Mouse (Mus musculus): ENCODE data around the gene Kdm2a. TPM values are rescaled to one million over a fixed set of nuclear protein-coding genes. Genes with fewer than 3 reads are reported as not detected.

Gene Kdm2a
- polyA plus RNA-seq, 1 experiment from 2014 or later, result 37.0 TPM

- H3K27ac ChIP-seq (ENCODE audit: low read length), result peak overlapping the region; percentile 53
- WGBS, result 74% methylated on average over 8 of the region's 8 CpGs
- no peak overlapping the region for H3K4me3 ChIP-seq (replicated peaks; ENCODE audit: low read length)
- H3K4me1 ChIP-seq (ENCODE audit: control insufficient read depth, insufficient read depth, low read length), result no peaks in the 10 kb centered on the region
- H3K36me3 ChIP-seq (ENCODE audit: control insufficient read depth, insufficient read depth, low read length), result peaks cover 6% of the 10 kb centered on the region
- H3K4me2 ChIP-seq (ENCODE audit: low read depth, low read length), result no peak overlapping the region
- H3K9me3 ChIP-seq (replicated peaks; ENCODE audit: control insufficient read depth, low read length), result no peaks in the 10 kb centered on the region
- no peak for ATAC-seq (ENCODE audit: insufficient read depth, low FRiP score)
- H3K9ac ChIP-seq (ENCODE audit: low read length), result no peak overlapping the region
- no peaks in the 10 kb centered on the region for H3K27me3 ChIP-seq (ENCODE audit: control insufficient read depth, insufficient read depth, low read length)
These were observed 22.2 kb upstream of the Kdm2a start for GRCm38 (mm10) chr19:4420153-4420910.

- no peak for ATAC-seq (ENCODE audit: insufficient read depth, low FRiP score)
- no peak overlapping the region for H3K4me3 ChIP-seq (replicated peaks; ENCODE audit: low read length)
- no peaks in the 10 kb centered on the region for H3K9me3 ChIP-seq (replicated peaks; ENCODE audit: control insufficient read depth, low read length)
- no peaks in the 10 kb centered on the region for H3K27me3 ChIP-seq (ENCODE audit: control insufficient read depth, insufficient read depth, low read length)
- H3K4me1 ChIP-seq (ENCODE audit: control insufficient read depth, insufficient read depth, low read length), result no peaks in the 10 kb centered on the region
- no peak overlapping the region for H3K4me2 ChIP-seq (ENCODE audit: low read depth, low read length)
- peak overlapping the region; percentile 53 for H3K27ac ChIP-seq (ENCODE audit: low read length)
- WGBS, result 86% methylated on average over 5 of the region's 5 CpGs
- no peak overlapping the region for H3K9ac ChIP-seq (ENCODE audit: low read length)
- H3K36me3 ChIP-seq (ENCODE audit: control insufficient read depth, insufficient read depth, low read length), result no peaks in the 10 kb centered on the region
These were observed 21.6 kb upstream of the Kdm2a start for GRCm38 (mm10) chr19:4419711-4420110.

GRCm38 (mm10) chr19:4417713-4418112, 19.6 kb upstream of the Kdm2a start:
- H3K27me3 ChIP-seq (ENCODE audit: control insufficient read depth, insufficient read depth, low read length), result no peaks in the 10 kb centered on the region
- H3K27ac ChIP-seq (ENCODE audit: low read length), result no peak overlapping the region
- H3K9me3 ChIP-seq (replicated peaks; ENCODE audit: control insufficient read depth, low read length), result no peaks in the 10 kb centered on the region
- H3K4me3 ChIP-seq (replicated peaks; ENCODE audit: low read length), result no peak overlapping the region
- no peaks in the 10 kb centered on the region for H3K36me3 ChIP-seq (ENCODE audit: control insufficient read depth, insufficient read depth, low read length)
- H3K4me1 ChIP-seq (ENCODE audit: control insufficient read depth, insufficient read depth, low read length), result no peaks in the 10 kb centered on the region
- no peak overlapping the region for H3K9ac ChIP-seq (ENCODE audit: low read length)
- no peak for ATAC-seq (ENCODE audit: insufficient read depth, low FRiP score)
- no peak overlapping the region for H3K4me2 ChIP-seq (ENCODE audit: low read depth, low read length)

- ATAC-seq (ENCODE audit: insufficient read depth, low FRiP score), result peak; percentile 78; the same call in 1 of the 2 replicates
- Histone ChIP-seq H3K36me3 (ENCODE audit: control insufficient read depth, insufficient read depth, low read length) (no peaks in the 10 kb centered on the region), H3K9me3 (replicated peaks; ENCODE audit: control insufficient read depth, low read length) (no peaks in the 10 kb centered on the region), H3K9ac (ENCODE audit: low read length) (no peak overlapping the region), H3K27ac (ENCODE audit: low read length) (no peak overlapping the region), H3K4me3 (replicated peaks; ENCODE audit: low read length) (no peak overlapping the region), H3K4me2 (ENCODE audit: low read depth, low read length) (no peak overlapping the region), H3K4me1 (ENCODE audit: control insufficient read depth, insufficient read depth, low read length) (no peaks in the 10 kb centered on the region), H3K27me3 (ENCODE audit: control insufficient read depth, insufficient read depth, low read length) (no peaks in the 10 kb centered on the region)
- 0% methylated on average over 1 of the region's 1 CpGs for WGBS
These were observed 19.1 kb upstream of the Kdm2a start for GRCm38 (mm10) chr19:4417183-4417582.

GRCm38 (mm10) chr19:4414631-4415030, 16.5 kb upstream of the Kdm2a start:
- 73% methylated on average over 1 of the region's 1 CpGs for WGBS

GRCm38 (mm10) chr19:4409062-4409461, 11.0 kb upstream of the Kdm2a start:
- WGBS, result 40% methylated on average over 2 of the region's 2 CpGs
- ATAC-seq (ENCODE audit: insufficient read depth, low FRiP score), result no peak
- no peak overlapping the region for H3K27ac ChIP-seq (ENCODE audit: low read length)
- no peaks in the 10 kb centered on the region for H3K36me3 ChIP-seq (ENCODE audit: control insufficient read depth, insufficient read depth, low read length)
- H3K4me2 ChIP-seq (ENCODE audit: low read depth, low read length), result no peak overlapping the region
- no peak overlapping the region for H3K4me3 ChIP-seq (replicated peaks; ENCODE audit: low read length)
- no peaks in the 10 kb centered on the region for H3K27me3 ChIP-seq (ENCODE audit: control insufficient read depth, insufficient read depth, low read length)
- H3K9me3 ChIP-seq (replicated peaks; ENCODE audit: control insufficient read depth, low read length), result no peaks in the 10 kb centered on the region
- H3K9ac ChIP-seq (ENCODE audit: low read length), result no peak overlapping the region
- H3K4me1 ChIP-seq (ENCODE audit: control insufficient read depth, insufficient read depth, low read length), result no peaks in the 10 kb centered on the region

More at GRCm38 (mm10) chr19:4414631-4415030, 16.5 kb upstream of the Kdm2a start:
- no peak overlapping the region for H3K9ac ChIP-seq (ENCODE audit: low read length)
- H3K4me3 ChIP-seq (replicated peaks; ENCODE audit: low read length), result no peak overlapping the region
- no peaks in the 10 kb centered on the region for H3K4me1 ChIP-seq (ENCODE audit: control insufficient read depth, insufficient read depth, low read length)
- no peaks in the 10 kb centered on the region for H3K27me3 ChIP-seq (ENCODE audit: control insufficient read depth, insufficient read depth, low read length)
- no peak overlapping the region for H3K27ac ChIP-seq (ENCODE audit: low read length)
- no peak overlapping the region for H3K4me2 ChIP-seq (ENCODE audit: low read depth, low read length)
- ATAC-seq (ENCODE audit: insufficient read depth, low FRiP score), result no peak
- no peaks in the 10 kb centered on the region for H3K9me3 ChIP-seq (replicated peaks; ENCODE audit: control insufficient read depth, low read length)
- no peaks in the 10 kb centered on the region for H3K36me3 ChIP-seq (ENCODE audit: control insufficient read depth, insufficient read depth, low read length)

- Histone ChIP-seq H3K9ac (ENCODE audit: low read length) (no peak overlapping the region), H3K4me2 (ENCODE audit: low read depth, low read length) (no peak overlapping the region), H3K36me3 (ENCODE audit: control insufficient read depth, insufficient read depth, low read length) (no peaks in the 10 kb centered on the region), H3K4me3 (replicated peaks; ENCODE audit: low read length) (no peak overlapping the region), H3K27me3 (ENCODE audit: control insufficient read depth, insufficient read depth, low read length) (no peaks in the 10 kb centered on the region), H3K27ac (ENCODE audit: low read length) (no peak overlapping the region), H3K4me1 (ENCODE audit: control insufficient read depth, insufficient read depth, low read length) (no peaks in the 10 kb centered on the region), H3K9me3 (replicated peaks; ENCODE audit: control insufficient read depth, low read length) (no peaks in the 10 kb centered on the region)
- ATAC-seq (ENCODE audit: insufficient read depth, low FRiP score), result no peak
- 90% methylated on average over 2 of the region's 2 CpGs for WGBS
These were observed 6.8 kb upstream of the Kdm2a start for GRCm38 (mm10) chr19:4404840-4405239.

GRCm38 (mm10) chr19:4398959-4399358, 874 bp upstream of the Kdm2a start:
- no peak for ATAC-seq (ENCODE audit: insufficient read depth, low FRiP score)
- no peaks in the 10 kb centered on the region for H3K9me3 ChIP-seq (replicated peaks; ENCODE audit: control insufficient read depth, low read length)
- H3K27me3 ChIP-seq (ENCODE audit: control insufficient read depth, insufficient read depth, low read length), result no peaks in the 10 kb centered on the region
- no peak overlapping the region for H3K4me3 ChIP-seq (replicated peaks; ENCODE audit: low read length)
- no peaks in the 10 kb centered on the region for H3K36me3 ChIP-seq (ENCODE audit: control insufficient read depth, insufficient read depth, low read length)
- WGBS, result 67% methylated on average over 4 of the region's 4 CpGs
- no peak overlapping the region for H3K27ac ChIP-seq (ENCODE audit: low read length)
- no peak overlapping the region for H3K9ac ChIP-seq (ENCODE audit: low read length)
- peaks cover 6% of the 10 kb centered on the region; the same call in 1 of the 2 replicates for H3K4me1 ChIP-seq (ENCODE audit: control insufficient read depth, insufficient read depth, low read length)
- H3K4me2 ChIP-seq (ENCODE audit: low read depth, low read length), result no peak overlapping the region

- H3K9ac ChIP-seq (ENCODE audit: low read length), result peak overlapping the region; percentile 89
- no peaks in the 10 kb centered on the region for H3K27me3 ChIP-seq (ENCODE audit: control insufficient read depth, insufficient read depth, low read length)
- no peak for ATAC-seq (ENCODE audit: insufficient read depth, low FRiP score)
- peak overlapping the region; percentile 97 for H3K4me3 ChIP-seq (replicated peaks; ENCODE audit: low read length)
- H3K9me3 ChIP-seq (replicated peaks; ENCODE audit: control insufficient read depth, low read length), result no peaks in the 10 kb centered on the region
- H3K36me3 ChIP-seq (ENCODE audit: control insufficient read depth, insufficient read depth, low read length), result no peaks in the 10 kb centered on the region
- H3K27ac ChIP-seq (ENCODE audit: low read length), result peak overlapping the region; percentile 86; the same call in 1 of the 2 replicates
- WGBS, result 36% methylated on average over 8 of the region's 8 CpGs
- peaks cover 7% of the 10 kb centered on the region; the same call in 1 of the 2 replicates for H3K4me1 ChIP-seq (ENCODE audit: control insufficient read depth, insufficient read depth, low read length)
- peak overlapping the region; percentile 95 for H3K4me2 ChIP-seq (ENCODE audit: low read depth, low read length)
These were observed 504 bp upstream of the Kdm2a start for GRCm38 (mm10) chr19:4398630-4398948.
